Mouse (Mus musculus): ENCODE data around the gene Rps6.
"Not testable (repeated sequence)": the region's sequence is repeated elsewhere in the genome, so short reads cannot be mapped to it uniquely, and the experiment has no call there.

Rps6 gene

DNA sequence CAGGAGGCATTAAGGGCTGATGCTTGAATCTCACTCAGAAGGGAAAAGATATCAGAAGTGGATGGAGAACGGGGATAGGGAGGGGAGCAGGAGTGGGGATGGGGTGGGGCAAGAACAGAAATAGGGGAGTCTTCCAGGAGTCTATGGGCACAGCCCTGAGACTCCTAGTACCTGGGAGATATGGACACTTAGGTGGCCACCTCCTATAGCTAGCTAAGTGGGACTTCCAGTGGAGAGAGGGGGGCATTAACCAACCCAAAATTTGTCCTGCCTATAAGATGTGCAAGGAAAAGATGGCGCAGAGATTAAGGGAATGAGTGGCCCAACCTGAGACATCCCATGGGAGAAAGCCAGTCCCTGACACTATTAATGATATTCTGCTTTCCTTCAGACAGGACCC, 5.9 kb downstream of the Rps6 start:
- DNase-seq: no peak

- DNase-seq: no peak
These were observed 10.0 kb downstream of the Rps6 start for GRCm38 (mm10) chr4:86847246-86847645.

- no peak for DNase-seq
These were observed 11.8 kb downstream of the Rps6 start for GRCm38 (mm10) chr4:86845384-86845783.

- DNase-seq: not testable (repeated sequence)
These were observed 16.1 kb downstream of the Rps6 start for GRCm38 (mm10) chr4:86841141-86841540.

- no peak for DNase-seq
These were observed 25.3 kb downstream of the Rps6 start for GRCm38 (mm10) chr4:86831896-86832295.

- no peak for DNase-seq
These were observed 32.1 kb downstream of the Rps6 start for GRCm38 (mm10) chr4:86825143-86825542.

DNA sequence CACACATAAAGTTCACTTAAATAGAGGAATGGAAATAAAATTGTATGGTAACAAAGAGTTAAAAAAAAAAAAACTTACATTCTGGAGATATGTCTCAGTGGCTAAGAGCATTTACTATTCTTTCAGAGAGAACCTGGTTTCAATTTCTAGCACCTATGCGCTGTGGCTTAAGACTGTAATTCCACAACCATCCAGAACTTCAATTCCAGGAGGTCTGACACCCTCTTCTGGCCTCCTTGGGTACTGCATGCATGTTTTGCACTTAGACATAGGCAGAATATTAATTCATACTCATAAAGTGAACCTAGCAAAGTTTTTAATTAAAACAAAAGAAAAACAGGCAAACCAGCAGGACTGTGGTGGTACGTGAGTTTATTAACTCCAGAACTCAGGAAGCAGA, 34.0 kb downstream of the Rps6 start:
- peak; percentile 61 for DNase-seq

DNA sequence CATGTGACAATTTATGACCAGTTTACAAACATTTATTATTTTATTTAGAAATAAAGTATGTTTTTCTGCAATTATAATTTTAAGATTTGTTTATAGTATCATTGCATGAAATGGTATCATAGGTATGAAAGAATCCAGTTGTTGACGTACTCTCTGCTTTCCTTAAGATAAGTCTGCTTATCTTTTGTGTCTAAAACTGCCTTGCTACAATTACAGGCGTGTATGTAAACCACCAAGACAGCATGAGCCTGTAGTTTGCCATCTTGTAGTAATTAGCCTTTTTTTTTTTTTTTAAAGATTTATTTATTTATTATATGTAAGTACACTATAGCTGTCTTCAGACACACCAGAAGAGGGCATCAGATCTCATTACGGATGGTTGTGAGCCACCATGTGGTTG, 42.4 kb downstream of the Rps6 start:
- no peak for DNase-seq

DNA sequence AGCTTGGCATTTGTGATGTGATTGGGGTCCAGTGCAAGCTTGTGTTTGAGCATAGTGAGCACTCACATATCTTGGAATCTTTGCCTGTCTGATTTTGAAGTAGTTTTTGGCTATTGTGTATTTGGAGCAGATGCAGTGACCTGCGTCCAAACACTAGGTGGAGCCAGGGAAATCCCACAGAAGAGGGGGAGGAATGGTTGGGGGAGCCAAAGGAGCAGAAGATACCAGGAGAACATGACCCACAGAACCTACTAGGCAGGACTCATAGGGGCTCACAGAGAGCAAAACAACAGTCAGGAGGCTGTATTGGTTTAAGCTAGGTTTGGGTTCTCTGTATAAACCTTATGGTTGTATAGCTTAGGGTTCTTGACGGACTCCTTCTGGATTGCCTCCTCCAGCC, 46.6 kb downstream of the Rps6 start:
- DNase-seq: no peak

Measured in kidney, adult 18-20 months (tissue).